Mouse (Mus musculus) hindbrain, embryonic 11.5 days (tissue): ENCODE results near the gene Armt1. TPM values are rescaled to one million over a fixed set of nuclear protein-coding genes. Genes with fewer than 3 reads are reported as not detected.

Experiments
- ATAC-seq: fragments of 200-750 bp; cut with Nextera tagmentation; 2 replicates; pipeline ENCODE4 v1.8.0; 2017; ENCODE audit warnings: mild to moderate bottlenecking, moderate TSS enrichment, moderate library complexity; ENCODE audit not compliant: low FRiP score
- DNase-seq: peaks from one replicate; pipeline ENCODE4 v3.0.0-alpha.2; 2015; ENCODE audit warnings: low spot score
- H3K27ac ChIP-seq: fragments of 300-500 bp; sonication (generic); 2 replicates; pipeline ENCODE4 v1.5.1; 2014; ENCODE audit warnings: mild to moderate bottlenecking, low read depth, low read length
- H3K27me3 ChIP-seq: fragments of 300-500 bp; sonication (generic); 2 replicates; pipeline ENCODE4 v1.6.1; 2014; ENCODE audit warnings: mild to moderate bottlenecking, low read length, moderate library complexity, mixed read lengths; ENCODE audit not compliant: control insufficient read depth, insufficient read depth
- H3K36me3 ChIP-seq: fragments of 300-500 bp; sonication (generic); 2 replicates; pipeline ENCODE4 v1.6.1; 2014; ENCODE audit warnings: mild to moderate bottlenecking, low read length, moderate library complexity, mixed read lengths; ENCODE audit not compliant: control insufficient read depth, insufficient read depth
- H3K4me1 ChIP-seq: fragments of 300-500 bp; sonication (generic); replicated peaks from 2 replicates; pipeline ENCODE4 v1.6.1; 2014; ENCODE audit warnings: low read length, mixed read lengths; ENCODE audit not compliant: control insufficient read depth, insufficient read depth
- H3K4me2 ChIP-seq: fragments of 300-500 bp; sonication (generic); replicated peaks from 2 replicates; pipeline ENCODE4 v1.6.1; 2014; ENCODE audit warnings: mild to moderate bottlenecking, low read depth, low read length
- H3K4me3 ChIP-seq: fragments of 300-500 bp; sonication (generic); 2 replicates; pipeline ENCODE4 v1.5.1; 2014; ENCODE audit warnings: low read depth, low read length
- H3K9ac ChIP-seq: fragments of 300-500 bp; sonication (generic); 2 replicates; pipeline ENCODE4 v1.6.1; 2014; ENCODE audit warnings: low read depth, low read length
- H3K9me3 ChIP-seq: fragments of 300-500 bp; sonication (generic); 2 replicates; pipeline ENCODE4 v1.6.1; 2016; ENCODE audit warnings: low read length; ENCODE audit not compliant: control insufficient read depth
- WGBS: fragments of 180-500 bp; shearing (Covaris S2); extraction: QIAGEN DNeasy Blood & Tissue Kit; methylation state at CpG from one replicate; pipeline ENCODE4 v1.1.7; 2014; 5-methylcytosine and 5-hydroxymethylcytosine counted together
- polyA plus RNA-seq: library from polyadenylated mRNA; unstranded; fragments of >200 nt; fragmentation: Nextera tagmentation; extraction: Ambion mirVana; gene quantifications from 2 replicates; pipeline ENCODE4 v1.2.1, GENCODE M21; 2014

The Armt1 gene
- polyA plus RNA-seq, 1 experiment from 2014 or later: 27.7 TPM

DNA sequence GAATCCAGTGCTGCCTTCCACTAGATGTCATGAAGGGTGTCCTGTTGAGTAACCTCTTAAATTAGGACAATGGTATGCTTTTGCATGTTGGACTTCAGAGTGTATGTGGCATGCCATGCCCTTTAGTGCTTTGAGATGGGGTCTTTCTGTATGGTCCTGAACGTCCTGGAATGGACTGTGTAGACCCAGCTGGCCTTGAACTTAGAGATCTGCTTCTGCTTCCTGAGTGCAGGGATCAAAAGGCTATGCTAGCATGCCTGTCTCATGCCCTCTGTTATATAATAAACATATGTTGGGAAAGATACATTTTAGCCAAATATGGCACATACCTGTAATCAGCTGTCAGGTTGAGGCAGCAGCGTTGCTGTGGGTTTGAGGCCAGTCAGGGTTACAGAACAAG is 41.7 kb upstream of the Armt1 start:
- H3K4me3 ChIP-seq: no peak overlapping the region
- no peaks in the 10 kb centered on the region for H3K27me3 ChIP-seq
- H3K4me2 ChIP-seq: no peak overlapping the region
- no peak overlapping the region for H3K27ac ChIP-seq
- H3K36me3 ChIP-seq: no peaks in the 10 kb centered on the region
- 94% methylated on average over 2 of the region's 2 CpGs for WGBS
- DNase-seq (no peak), ATAC-seq (no peak)
- H3K9ac ChIP-seq: no peak overlapping the region
- peaks cover 4% of the 10 kb centered on the region; the same call in 1 of the 2 replicates for H3K4me1 ChIP-seq
- no peaks in the 10 kb centered on the region for H3K9me3 ChIP-seq

DNA sequence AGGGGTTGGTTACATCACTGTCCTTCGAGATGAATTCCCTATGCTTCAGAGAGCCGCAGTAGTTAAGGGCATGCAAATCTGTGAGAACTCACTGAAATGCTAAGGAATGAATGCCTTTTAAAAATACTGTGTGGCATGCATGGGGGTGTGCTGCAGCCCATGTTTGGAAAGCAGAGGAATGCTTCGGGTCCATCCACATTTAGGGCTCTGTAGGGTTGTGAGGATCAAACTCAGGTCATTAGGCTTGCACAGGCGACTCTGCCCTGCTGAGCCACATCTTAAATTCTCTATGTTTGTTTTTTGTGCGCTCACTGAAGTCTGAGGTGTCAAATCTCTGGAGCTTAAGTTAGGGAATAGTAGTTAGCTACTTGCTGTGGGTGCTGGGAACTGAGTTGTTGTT is 41.2 kb upstream of the Armt1 start:
- Histone ChIP-seq H3K36me3 (no peaks in the 10 kb centered on the region), H3K4me3 (no peak overlapping the region), H3K27ac (no peak overlapping the region), H3K4me1 (peaks cover 4% of the 10 kb centered on the region; the same call in 1 of the 2 replicates), H3K27me3 (no peaks in the 10 kb centered on the region), H3K4me2 (no peak overlapping the region), H3K9ac (no peak overlapping the region), H3K9me3 (no peaks in the 10 kb centered on the region)
- 80% methylated on average over 5 of the region's 5 CpGs for WGBS
- ATAC-seq: no peak
- no peak for DNase-seq

DNA sequence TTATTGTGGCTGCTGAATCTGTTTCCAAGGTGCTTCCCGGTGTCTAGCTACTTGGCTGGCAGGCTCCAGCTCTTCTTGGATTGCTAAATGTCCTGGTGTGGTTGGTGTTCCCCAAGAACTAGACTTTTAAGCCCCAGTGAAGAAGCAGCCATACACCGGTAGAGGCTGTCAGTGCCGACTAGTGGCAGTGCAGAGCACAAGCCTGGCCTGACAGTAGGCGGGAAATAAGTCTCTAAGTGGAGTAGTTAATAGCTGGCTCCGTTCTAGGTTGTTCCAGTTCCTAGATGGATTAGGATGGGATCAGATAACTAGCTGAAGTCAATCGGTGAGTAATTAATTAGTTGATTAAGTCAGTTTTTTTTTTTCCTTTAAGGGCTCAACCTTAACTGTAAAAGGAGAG is 40.4 kb upstream of the Armt1 start:
- DNase-seq: peak; percentile 22
- WGBS: 69% methylated on average over 6 of the region's 6 CpGs
- H3K4me3 ChIP-seq: no peak overlapping the region
- H3K27me3 ChIP-seq: no peaks in the 10 kb centered on the region
- H3K9ac ChIP-seq: no peak overlapping the region
- H3K4me2 ChIP-seq: no peak overlapping the region
- no peak for ATAC-seq
- peaks cover 4% of the 10 kb centered on the region; the same call in 1 of the 2 replicates for H3K4me1 ChIP-seq
- no peak overlapping the region for H3K27ac ChIP-seq
- H3K36me3 ChIP-seq: no peaks in the 10 kb centered on the region
- no peaks in the 10 kb centered on the region for H3K9me3 ChIP-seq

DNA sequence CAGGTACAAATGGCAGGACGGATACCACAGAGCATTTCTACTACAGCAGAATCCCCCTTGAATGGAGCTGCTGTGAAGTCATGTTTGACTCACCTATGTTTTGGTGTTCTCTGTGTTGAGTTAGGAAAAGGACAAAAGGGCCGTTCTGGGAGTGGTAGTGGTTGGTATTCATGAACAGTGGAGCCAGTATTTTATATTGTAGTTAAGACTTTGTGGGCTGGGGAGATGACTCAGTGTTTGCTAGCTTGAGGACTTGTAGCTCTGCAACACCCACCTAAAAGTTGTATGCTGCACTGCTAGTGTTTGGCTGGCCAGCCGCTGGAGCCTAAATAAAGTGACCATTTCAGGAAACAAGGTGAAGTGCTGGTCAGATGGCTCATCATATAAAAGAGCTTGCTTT is 36.9 kb upstream of the Armt1 start:
- Histone ChIP-seq H3K4me2 (no peak overlapping the region), H3K4me3 (no peak overlapping the region), H3K36me3 (no peaks in the 10 kb centered on the region), H3K9ac (no peak overlapping the region), H3K27ac (no peak overlapping the region), H3K4me1 (no peaks in the 10 kb centered on the region), H3K27me3 (no peaks in the 10 kb centered on the region), H3K9me3 (no peaks in the 10 kb centered on the region)
- ATAC-seq (no peak), DNase-seq (no peak)
- 95% methylated on average over 3 of the region's 3 CpGs for WGBS

DNA sequence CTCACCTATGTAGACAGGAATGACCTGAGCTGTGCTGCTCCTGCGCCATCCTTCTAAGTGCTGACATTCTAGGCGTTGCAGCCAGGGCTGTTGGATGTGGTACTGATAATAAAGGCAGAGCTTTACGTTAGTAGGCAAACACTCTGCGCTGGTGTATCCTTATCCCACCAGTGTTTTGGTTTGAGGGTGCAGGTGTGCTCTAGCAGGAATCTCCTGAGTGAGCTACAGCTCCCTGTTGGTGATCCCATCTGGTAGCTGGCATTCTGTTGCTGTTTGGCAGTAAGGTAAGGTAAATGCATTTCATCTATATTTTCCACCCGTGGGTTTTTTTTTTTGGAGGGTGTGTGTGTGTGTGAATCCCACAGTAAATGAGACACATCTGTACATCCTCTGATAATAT is 34.2 kb upstream of the Armt1 start:
- no peaks in the 10 kb centered on the region for H3K4me1 ChIP-seq
- no peak overlapping the region for H3K4me3 ChIP-seq
- no peak overlapping the region for H3K27ac ChIP-seq
- H3K9me3 ChIP-seq: no peaks in the 10 kb centered on the region
- ATAC-seq: no peak
- no peaks in the 10 kb centered on the region for H3K36me3 ChIP-seq
- DNase-seq: no peak
- 92% methylated on average over 5 of the region's 5 CpGs for WGBS
- H3K9ac ChIP-seq: no peak overlapping the region
- H3K27me3 ChIP-seq: no peaks in the 10 kb centered on the region
- H3K4me2 ChIP-seq: no peak overlapping the region

DNA sequence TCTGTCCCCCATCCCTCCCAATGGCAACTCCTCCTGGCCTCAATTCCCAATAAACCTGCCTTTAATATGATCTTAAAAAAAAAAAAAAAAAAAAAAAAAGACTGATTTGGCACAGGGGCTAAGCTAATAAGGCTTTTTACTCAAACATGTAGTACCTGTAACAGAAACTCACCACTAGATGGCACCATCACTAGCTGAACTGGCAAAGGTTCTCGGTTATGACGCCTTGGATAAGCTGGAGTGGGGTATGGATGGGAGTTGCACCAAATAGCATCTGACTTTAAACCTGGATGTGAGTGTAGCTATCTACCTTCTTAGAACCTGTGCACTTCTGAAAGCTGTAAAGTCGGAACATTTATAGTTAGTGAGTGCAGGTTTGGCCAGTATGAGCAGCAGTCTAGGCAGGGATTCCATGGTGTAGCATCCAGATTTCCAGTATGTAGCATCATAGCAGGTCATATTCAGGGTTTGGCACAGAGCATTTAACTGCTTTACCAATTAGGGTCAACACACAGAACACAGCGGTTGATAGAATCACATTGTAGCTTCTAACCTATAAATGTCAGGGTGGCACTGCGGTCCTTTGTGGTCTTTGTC is 27.3 kb upstream of the Armt1 start:
- Histone ChIP-seq H3K4me3 (no peak overlapping the region), H3K27ac (no peak overlapping the region), H3K36me3 (no peaks in the 10 kb centered on the region), H3K4me1 (no peaks in the 10 kb centered on the region), H3K9ac (no peak overlapping the region), H3K27me3 (no peaks in the 10 kb centered on the region), H3K9me3 (no peaks in the 10 kb centered on the region), H3K4me2 (no peak overlapping the region)
- peak; percentile 78 for DNase-seq
- ATAC-seq: peak; percentile 59; the same call in 1 of the 2 replicates
- WGBS: 65% methylated on average over 5 of the region's 5 CpGs

DNA sequence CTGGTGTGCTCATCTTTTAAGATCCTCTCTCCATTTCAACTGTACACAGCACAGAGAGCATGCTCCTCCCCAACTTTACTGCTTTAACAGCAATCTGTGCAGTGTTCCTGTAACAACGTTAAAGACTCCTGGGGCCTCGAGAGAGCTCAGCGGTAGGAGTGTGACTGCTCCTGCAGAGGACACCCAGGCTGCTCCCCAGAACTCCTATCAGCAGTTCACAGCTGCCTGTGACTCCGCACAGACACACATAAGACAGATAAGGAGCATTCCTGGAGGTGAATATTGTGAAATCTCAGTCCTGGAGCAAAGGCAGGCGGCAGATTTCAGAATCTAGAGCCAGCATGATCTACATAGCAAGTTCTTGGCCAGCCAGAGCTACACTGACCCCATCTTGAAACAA is 26.8 kb upstream of the Armt1 start:
- no peak overlapping the region for H3K4me2 ChIP-seq
- H3K4me1 ChIP-seq: no peaks in the 10 kb centered on the region
- H3K4me3 ChIP-seq: no peak overlapping the region
- no peaks in the 10 kb centered on the region for H3K9me3 ChIP-seq
- DNase-seq (no peak), ATAC-seq (no peak)
- no peaks in the 10 kb centered on the region for H3K27me3 ChIP-seq
- no peaks in the 10 kb centered on the region for H3K36me3 ChIP-seq
- 92% methylated on average over 5 of the region's 5 CpGs for WGBS
- no peak overlapping the region for H3K9ac ChIP-seq
- no peak overlapping the region for H3K27ac ChIP-seq

DNA sequence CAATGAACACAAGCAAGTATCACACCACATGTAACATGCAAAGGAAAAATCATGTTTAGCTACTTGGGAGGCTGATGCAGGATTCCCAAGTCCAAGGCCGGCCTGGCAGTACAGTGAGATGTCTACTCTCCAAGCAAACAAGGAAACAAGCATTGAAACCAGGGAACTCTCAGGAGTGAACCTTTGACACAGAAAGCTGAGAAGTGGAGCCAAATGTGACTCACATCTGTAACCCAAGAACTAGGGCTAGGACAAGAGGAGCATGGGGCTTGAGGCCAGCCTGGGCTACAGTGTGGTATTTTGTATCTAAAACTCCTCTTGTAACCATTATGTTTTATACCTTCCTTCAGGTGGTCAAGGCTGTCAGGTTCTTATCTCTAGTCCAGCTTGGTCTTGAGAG is 25.1 kb upstream of the Armt1 start:
- no peaks in the 10 kb centered on the region for H3K36me3 ChIP-seq
- no peak for ATAC-seq
- 93% methylated on average over 1 of the region's 1 CpGs for WGBS
- no peaks in the 10 kb centered on the region for H3K9me3 ChIP-seq
- H3K4me3 ChIP-seq: no peak overlapping the region
- no peaks in the 10 kb centered on the region for H3K27me3 ChIP-seq
- DNase-seq: no peak
- H3K9ac ChIP-seq: no peak overlapping the region
- H3K4me2 ChIP-seq: no peak overlapping the region
- H3K4me1 ChIP-seq: no peaks in the 10 kb centered on the region
- H3K27ac ChIP-seq: no peak overlapping the region

DNA sequence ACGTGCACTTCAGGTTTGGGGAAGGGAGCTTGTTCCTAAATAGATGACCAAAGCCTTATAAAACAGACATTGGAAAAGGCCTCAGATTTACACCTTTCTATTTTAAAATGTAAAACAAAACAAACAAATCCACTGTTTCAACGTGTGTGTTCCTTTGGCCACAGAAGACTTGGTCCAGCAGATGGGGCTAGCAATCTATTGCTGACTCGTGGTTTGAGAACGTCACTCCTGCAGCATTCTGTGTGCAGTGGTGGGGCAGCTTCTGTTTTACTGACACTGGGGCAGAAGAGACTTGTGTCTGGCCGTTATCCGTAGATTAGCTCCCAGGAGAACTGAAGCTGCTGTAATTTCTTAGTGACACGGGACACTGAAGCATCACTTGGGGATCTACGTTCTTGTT is 7.0 kb upstream of the Armt1 start:
- Histone ChIP-seq H3K27ac (no peak overlapping the region), H3K9me3 (no peaks in the 10 kb centered on the region), H3K9ac (no peak overlapping the region), H3K36me3 (no peaks in the 10 kb centered on the region), H3K4me3 (no peak overlapping the region), H3K4me1 (no peaks in the 10 kb centered on the region), H3K27me3 (no peaks in the 10 kb centered on the region), H3K4me2 (no peak overlapping the region)
- WGBS: 88% methylated on average over 8 of the region's 8 CpGs
- no peak for ATAC-seq
- DNase-seq: no peak
